In the genomic region with DNA sequence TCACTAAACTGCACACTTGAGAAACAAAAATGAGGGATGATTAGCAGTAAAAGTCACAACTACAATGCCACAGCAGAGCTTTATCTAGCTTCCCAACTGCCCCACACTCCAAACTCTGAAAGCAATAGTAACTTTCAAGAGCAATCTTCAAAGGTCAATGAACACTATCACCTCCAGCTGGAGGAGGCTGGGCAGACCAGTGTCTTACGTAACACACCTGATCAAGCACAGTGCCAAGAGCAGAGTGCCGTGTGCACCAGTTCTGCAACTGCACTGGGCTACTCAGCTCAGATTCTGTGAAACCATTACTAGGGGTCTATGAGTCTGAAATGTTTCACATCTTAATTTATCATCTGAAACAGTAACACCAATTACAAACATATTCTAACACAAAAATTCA, we compare ENCODE assay signal across 14 mouse cellular contexts. TPM values are rescaled to one million over a fixed set of nuclear protein-coding genes. Genes with fewer than 3 reads are reported as not detected.
DNase-seq lines count a peak whose midpoint lies in the region; ATAC-seq and TF ChIP-seq lines count a peak whose summit lies in the region.
"Had no signal": no experiment of that assay in that cellular context is flagged by ENCODE, and none has a peak within 500 bp of the region (broad histone marks: within the 10 kb centered on the region; RNA-seq: fewer than 3 reads in every experiment).

No protein-coding gene starts in this region.

- TF ChIP-seq POLR2A in heart, adult 2 months (IDR thresholded peaks at IDR 0.05; ENCODE audit: insufficient read depth, low read depth, low read length) = no peak
- no peak for TF ChIP-seq POLR2A in liver, adult 2 months (IDR thresholded peaks at IDR 0.05; ENCODE audit: extremely low read depth, insufficient read depth, low read length)

- no peak overlapping the region for H3K4me2 ChIP-seq in stomach, postnatal 0 days (replicated peaks; ENCODE audit: low read depth)
- H3K4me2 ChIP-seq: embryonic facial prominence, embryonic 12.5 days; heart, embryonic 15.5 days; neural tube, embryonic 13.5 days had no signal

- H3K79me2 ChIP-seq in heart, adult 2 months (replicated peaks; ENCODE audit: control insufficient read depth, insufficient read depth, low read length) = peaks cover 3% of the 10 kb centered on the region
- peaks cover 41% of the 10 kb centered on the region; the same call in 1 of the 2 replicates for H3K79me2 ChIP-seq in liver, adult 2 months (ENCODE audit: control insufficient read depth, insufficient read depth, low read length)

- no peaks in the 10 kb centered on the region for H3K9me3 ChIP-seq in heart, embryonic 10.5 days
- H3K9me3 ChIP-seq in stomach, postnatal 0 days (ENCODE audit: control insufficient read depth, low read length) = no peaks in the 10 kb centered on the region
- H3K9me3 ChIP-seq: embryonic facial prominence, embryonic 12.5 days; G1E; heart, embryonic 15.5 days; neural tube, embryonic 13.5 days had no signal

- 60% methylated on average over 2 of the region's 2 CpGs for WGBS in heart, adult 2 months
- WGBS in heart, embryonic 10.5 days = 62% methylated on average over 2 of the region's 2 CpGs
- WGBS in liver, adult 2 months = 18% methylated on average over 2 of the region's 2 CpGs
- 64% methylated on average over 2 of the region's 2 CpGs for WGBS in stomach, postnatal 0 days

- TF ChIP-seq EP300 in heart, adult 2 months (IDR thresholded peaks at IDR 0.05; ENCODE audit: insufficient read depth, low read depth, low read length) = 0 out of 2 replicates have a peak, but pooled peaks have one; percentile 33
- no peak for TF ChIP-seq EP300 in stomach, postnatal 0 days (optimal IDR thresholded peaks at IDR 0.05)

- H3K9ac ChIP-seq in heart, adult 2 months (ENCODE audit: low read depth, low read length) = no peak overlapping the region
- H3K9ac ChIP-seq in liver, adult 2 months (ENCODE audit: low read depth, low read length) = no peak overlapping the region
- no peak overlapping the region for H3K9ac ChIP-seq in stomach, postnatal 0 days (ENCODE audit: low read length)
- H3K9ac ChIP-seq: embryonic facial prominence, embryonic 12.5 days; heart, embryonic 15.5 days; neural tube, embryonic 13.5 days had no signal

- peaks cover 5% of the 10 kb centered on the region; the same call in 1 of the 2 replicates for H3K36me3 ChIP-seq in heart, adult 2 months (ENCODE audit: control insufficient read depth, insufficient read depth, low read length)
- peaks cover 3% of the 10 kb centered on the region; the same call in 1 of the 2 replicates for H3K36me3 ChIP-seq in heart, embryonic 10.5 days
- no peaks in the 10 kb centered on the region for H3K36me3 ChIP-seq in liver, adult 2 months (ENCODE audit: control insufficient read depth, insufficient read depth, low read length)
- H3K36me3 ChIP-seq in stomach, postnatal 0 days (ENCODE audit: control insufficient read depth, insufficient read depth, low read length) = no peaks in the 10 kb centered on the region
- H3K36me3 ChIP-seq: embryonic facial prominence, embryonic 12.5 days; heart, embryonic 15.5 days had no signal

- peak; percentile 41; the same call in 1 of the 2 replicates for ATAC-seq in granulocyte monocyte progenitor cell, adult 5-6 weeks (replicated peaks; ENCODE audit: poor library complexity, severe bottlenecking)
- ATAC-seq in activated CD4-positive, CD25-positive, alpha-beta regulatory T cell, adult 4 months = no peak
- no peak for ATAC-seq in stomach, postnatal 0 days (ENCODE audit: low FRiP score, low TSS enrichment)
- ATAC-seq: hindbrain, postnatal 0 days had no signal

- no peak overlapping the region for H3K27ac ChIP-seq in heart, adult 2 months
- no peak overlapping the region for H3K27ac ChIP-seq in heart, embryonic 10.5 days
- H3K27ac ChIP-seq in liver, adult 2 months (replicated peaks; ENCODE audit: insufficient read depth, low read depth, low read length) = no peak overlapping the region
- H3K27ac ChIP-seq in stomach, postnatal 0 days (replicated peaks) = no peak overlapping the region
- H3K27ac ChIP-seq: embryonic facial prominence, embryonic 12.5 days; heart, embryonic 15.5 days; hindbrain, postnatal 0 days; neural tube, embryonic 13.5 days had no signal

- no peaks in the 10 kb centered on the region for H3K27me3 ChIP-seq in heart, adult 2 months (ENCODE audit: control insufficient read depth, insufficient read depth, low read length)
- H3K27me3 ChIP-seq in heart, embryonic 10.5 days (ENCODE audit: insufficient read depth, poor library complexity, severe bottlenecking) = no peaks in the 10 kb centered on the region
- no peaks in the 10 kb centered on the region for H3K27me3 ChIP-seq in liver, adult 2 months (ENCODE audit: control insufficient read depth, insufficient read depth, low read length)
- H3K27me3 ChIP-seq in stomach, postnatal 0 days (ENCODE audit: control insufficient read depth, insufficient read depth, low read length) = no peaks in the 10 kb centered on the region
- H3K27me3 ChIP-seq: embryonic facial prominence, embryonic 12.5 days; heart, embryonic 15.5 days; neural tube, embryonic 13.5 days had no signal

- peaks cover 14% of the 10 kb centered on the region for H3K4me1 ChIP-seq in heart, adult 2 months (ENCODE audit: control insufficient read depth, insufficient read depth, low read length)
- H3K4me1 ChIP-seq in heart, embryonic 10.5 days = peaks cover 27% of the 10 kb centered on the region
- peaks cover 2% of the 10 kb centered on the region; the same call in 1 of the 2 replicates for H3K4me1 ChIP-seq in liver, adult 2 months (ENCODE audit: control insufficient read depth, insufficient read depth, low read length)
- H3K4me1 ChIP-seq in stomach, postnatal 0 days (replicated peaks; ENCODE audit: control insufficient read depth, insufficient read depth) = no peaks in the 10 kb centered on the region

- TF ChIP-seq CTCF in heart, adult 2 months (IDR thresholded peaks at IDR 0.05) = no peak
- no peak for TF ChIP-seq CTCF in liver, adult 2 months (IDR thresholded peaks at IDR 0.05; ENCODE audit: low read depth, low read length)
- no peak for TF ChIP-seq CTCF in stomach, postnatal 0 days (IDR thresholded peaks at IDR 0.05; ENCODE audit: low read depth)

- intact Hi-C loops in heart, adult 2 months (cut with DNase I) = no loop called here

- no peak overlapping the region for H3K4me3 ChIP-seq in heart, adult 2 months
- H3K4me3 ChIP-seq in heart, embryonic 10.5 days = no peak overlapping the region
- H3K4me3 ChIP-seq in liver, adult 2 months (ENCODE audit: insufficient read depth, low read depth, low read length) = no peak overlapping the region
- H3K4me3 ChIP-seq in stomach, postnatal 0 days (ENCODE audit: low read depth, low read length) = no peak overlapping the region
- H3K4me3 ChIP-seq: embryonic facial prominence, embryonic 12.5 days; heart, embryonic 15.5 days; neural tube, embryonic 13.5 days had no signal

- DNase-seq in heart, adult 2 months = peak in 1 of 2 experiments; percentile 29
- DNase-seq in heart, embryonic 10.5 days (ENCODE audit: low spot score) = no peak
- peak; percentile 87 for DNase-seq in liver, adult 2 months (ENCODE audit: extremely low read depth, low read depth, low spot score)
- peak; percentile 72 for DNase-seq in lung, postnatal 25 days (ENCODE audit: low spot score)
- DNase-seq in stomach, postnatal 0 days (ENCODE audit: low spot score) = no peak
- DNase-seq: cerebellum, postnatal 36 days; layer of hippocampus, adult 9-11 months had no signal

RNA-seq across cellular contexts. Expression of gene Camta1, which starts 38.7 kb away (rescaled TPM):
- total RNA-seq in heart, adult 2 months (2021) = 100 to 1,000 TPM; 208 to 234 TPM
- polyA plus RNA-seq in heart, adult 2 months (2012; rRNA removed) = 39.4 and 75.3 TPM in 2 replicates
- polyA plus RNA-seq in heart, embryonic 10.5 days (2016; fragmentation: Nextera tagmentation; extraction: Ambion mirVana) = 115 and 123 TPM in 2 replicates
- 35.5 and 75.7 TPM in 2 replicates for total RNA-seq in granulocyte monocyte progenitor cell, adult 5-6 weeks (2014; fragmentation: Nextera tagmentation)
- total RNA-seq in granulocyte monocyte progenitor cell, adult 5-6 weeks (2017) = 18.5 and 31.9 TPM in 2 replicates
- 2.7 and 6.1 TPM in 2 replicates for total RNA-seq in liver, adult 2 months (2014; rRNA removed)
- polyA plus RNA-seq in liver, adult 2 months (2012; rRNA removed) = 2.4 and 2.7 TPM in 2 replicates
- 10 to 100 TPM; 45.5 to 49.5 TPM for polyA plus RNA-seq in activated CD4-positive, CD25-positive, alpha-beta regulatory T cell, adult 4 months (2017; shearing (Covaris generic))
- 59.4 and 61.9 TPM in 2 replicates for polyA plus RNA-seq in stomach, postnatal 0 days (2015; fragmentation: Nextera tagmentation; extraction: Ambion mirVana)

Comparison
In these comparisons a context has a peak if more than half of its experiments do, and no peak if none do; other contexts are left out.
1. DNase-seq: peak in liver, adult 2 months (single experiment) and lung, postnatal 25 days (single experiment); none in heart, embryonic 10.5 days (single experiment) and stomach, postnatal 0 days (single experiment).
2. RNA of gene Camta1, which starts 38.7 kb away (polyA plus RNA-seq): 115 to 123 TPM in heart, embryonic 10.5 days, 59.4 to 61.9 TPM in stomach, postnatal 0 days, 45.5 to 49.5 TPM in activated CD4-positive, CD25-positive, alpha-beta regulatory T cell, adult 4 months and 39.4 to 75.3 TPM in heart, adult 2 months; 2.4 to 2.7 TPM in liver, adult 2 months; every median in the first group is over 10 times any median in the second.